ENCODE assay signal across 17 mouse cellular contexts in genomic region chr5:148935071-148935821, GRCm38 (mm10). TPM values are rescaled to one million over a fixed set of nuclear protein-coding genes. Genes with fewer than 3 reads are reported as not detected.
DNase-seq lines count a peak whose midpoint lies in the region; ATAC-seq lines count a peak whose summit lies in the region.
"Had no signal": no experiment of that assay in that cellular context is flagged by ENCODE, and none has a peak within 500 bp of the region (broad histone marks: within the 10 kb centered on the region; RNA-seq: fewer than 3 reads in every experiment).

No protein-coding gene starts in this region.

- 0 out of 2 replicates have a peak, but pooled peaks cover 10% of the 10 kb centered on the region for H3K4me1 ChIP-seq in neural tube, embryonic 11.5 days (ENCODE audit: control insufficient read depth, insufficient read depth, low read length)
- 0 out of 2 replicates have a peak, but pooled peaks cover 3% of the 10 kb centered on the region for H3K4me1 ChIP-seq in neural tube, embryonic 15.5 days
- H3K4me1 ChIP-seq in intestine, embryonic 16.5 days (ENCODE audit: control insufficient read depth, insufficient read depth, low read length) = peaks cover 7% of the 10 kb centered on the region
- H3K4me1 ChIP-seq: hindbrain, embryonic 15.5 days; megakaryocyte, embryonic 14.5 days had no signal

- 44% methylated on average over 7 of the region's 7 CpGs for WGBS in neural tube, embryonic 11.5 days
- 41% methylated on average over 7 of the region's 7 CpGs for WGBS in neural tube, embryonic 15.5 days
- WGBS in intestine, embryonic 16.5 days = 50% methylated on average over 7 of the region's 7 CpGs

- DNase-seq in neural tube, embryonic 11.5 days (ENCODE audit: low spot score) = no peak
- DNase-seq in c-Kit-positive CD71-positive TER-119-positive erythroid progenitor cells, embryonic 14.5 days (ENCODE audit: low spot score) = peak; percentile 69
- no peak for DNase-seq in right cerebral cortex, postnatal 14 days
- DNase-seq in left cerebral cortex, adult 8-10 months (ENCODE audit: low spot score in 2 of 2) = no peak
- DNase-seq: adrenal gland, postnatal 25 days; cerebellum, adult 8-10 months; gastrocnemius, postnatal 36 days; thymus, postnatal 25 days had no signal

- no peaks in the 10 kb centered on the region for H3K27me3 ChIP-seq in neural tube, embryonic 11.5 days (ENCODE audit: control insufficient read depth, insufficient read depth, low read length)
- no peaks in the 10 kb centered on the region for H3K27me3 ChIP-seq in neural tube, embryonic 15.5 days (replicated peaks)
- no peaks in the 10 kb centered on the region for H3K27me3 ChIP-seq in intestine, embryonic 16.5 days (replicated peaks; ENCODE audit: control insufficient read depth, insufficient read depth, low read length)
- H3K27me3 ChIP-seq: hindbrain, embryonic 15.5 days; neural tube, embryonic 13.5 days had no signal

- H3K4me2 ChIP-seq in neural tube, embryonic 11.5 days (ENCODE audit: low read depth) = no peak overlapping the region
- no peak overlapping the region for H3K4me2 ChIP-seq in neural tube, embryonic 15.5 days
- no peak overlapping the region for H3K4me2 ChIP-seq in intestine, embryonic 16.5 days (ENCODE audit: low read depth, low read length)
- H3K4me2 ChIP-seq: hindbrain, embryonic 15.5 days; neural tube, embryonic 13.5 days had no signal

- H3K9me3 ChIP-seq in neural tube, embryonic 11.5 days (ENCODE audit: control insufficient read depth, low read length) = no peaks in the 10 kb centered on the region
- H3K9me3 ChIP-seq in neural tube, embryonic 15.5 days (replicated peaks) = no peaks in the 10 kb centered on the region
- 0 out of 2 replicates have a peak, but pooled peaks cover 3% of the 10 kb centered on the region for H3K9me3 ChIP-seq in intestine, embryonic 16.5 days (ENCODE audit: control insufficient read depth, low read length)
- H3K9me3 ChIP-seq: hindbrain, embryonic 15.5 days had no signal

- ATAC-seq in neural tube, embryonic 11.5 days (ENCODE audit: insufficient read depth, low FRiP score, low TSS enrichment) = no peak
- no peak for ATAC-seq in neural tube, embryonic 15.5 days (ENCODE audit: low FRiP score)
- peak; percentile 21; the same call in 1 of the 2 replicates for ATAC-seq in intestine, embryonic 16.5 days
- ATAC-seq in megakaryocyte-erythroid progenitor cell, adult 5-6 weeks (replicated peaks; ENCODE audit: low FRiP score, low TSS enrichment, poor library complexity, severe bottlenecking) = peak; percentile 97
- ATAC-seq in frontal cortex, adult (ENCODE audit: low TSS enrichment) = no peak

- H3K9ac ChIP-seq in neural tube, embryonic 11.5 days (ENCODE audit: low read length) = peak overlapping the region; percentile 4; the same call in 1 of the 2 replicates
- no peak overlapping the region for H3K9ac ChIP-seq in neural tube, embryonic 15.5 days (replicated peaks)
- H3K9ac ChIP-seq in intestine, embryonic 16.5 days (ENCODE audit: low read depth, low read length) = no peak overlapping the region
- H3K9ac ChIP-seq: hindbrain, embryonic 15.5 days; neural tube, embryonic 13.5 days had no signal

- H3K36me3 ChIP-seq in neural tube, embryonic 11.5 days (ENCODE audit: control insufficient read depth, insufficient read depth, low read length) = no peaks in the 10 kb centered on the region
- H3K36me3 ChIP-seq in neural tube, embryonic 15.5 days = no peaks in the 10 kb centered on the region
- no peaks in the 10 kb centered on the region for H3K36me3 ChIP-seq in intestine, embryonic 16.5 days (ENCODE audit: control insufficient read depth, insufficient read depth, low read length)
- H3K36me3 ChIP-seq: G1E; hindbrain, embryonic 15.5 days; neural tube, embryonic 13.5 days had no signal

- no peak overlapping the region for H3K4me3 ChIP-seq in neural tube, embryonic 11.5 days (ENCODE audit: low read depth, low read length)
- no peak overlapping the region for H3K4me3 ChIP-seq in neural tube, embryonic 15.5 days (replicated peaks)
- no peak overlapping the region for H3K4me3 ChIP-seq in intestine, embryonic 16.5 days (ENCODE audit: low read length)
- H3K4me3 ChIP-seq: hindbrain, embryonic 15.5 days; megakaryocyte, embryonic 14.5 days; neural tube, embryonic 13.5 days had no signal

- no peak overlapping the region for H3K27ac ChIP-seq in neural tube, embryonic 11.5 days (ENCODE audit: low read depth, low read length)
- no peak overlapping the region for H3K27ac ChIP-seq in neural tube, embryonic 15.5 days (replicated peaks)
- H3K27ac ChIP-seq in intestine, embryonic 16.5 days (ENCODE audit: low read length) = no peak overlapping the region
- H3K27ac ChIP-seq: hindbrain, embryonic 15.5 days; neural tube, embryonic 13.5 days had no signal

RNA-seq across cellular contexts. Expression of gene Katnal1, which starts 6.1 kb away (rescaled TPM):
- polyA plus RNA-seq in neural tube, embryonic 11.5 days (2014; fragmentation: Nextera tagmentation; extraction: Ambion mirVana) = 23.4 and 34.1 TPM in 2 replicates
- 33.0 and 35.1 TPM in 2 replicates for polyA plus RNA-seq in neural tube, embryonic 15.5 days (2015; fragmentation: Nextera tagmentation; extraction: Ambion mirVana)
- 6.4 and 6.9 TPM in 2 replicates for polyA plus RNA-seq in intestine, embryonic 16.5 days (2015; fragmentation: Nextera tagmentation; extraction: Ambion mirVana)
- total RNA-seq in megakaryocyte-erythroid progenitor cell, adult 5-6 weeks (2014; fragmentation: Nextera tagmentation) = 13.0 and 19.0 TPM in 2 replicates
- total RNA-seq in megakaryocyte-erythroid progenitor cell, adult 5-6 weeks (2017) = 11.2 and 23.9 TPM in 2 replicates
- 10 to 100 TPM; 64.2 to 80.1 (median 70.7) TPM for total RNA-seq in left cerebral cortex, adult 8-10 months (2022)
- polyA plus RNA-seq: G1E had no signal

RNA-seq across cellular contexts. Expression of gene Gm42791, which starts 59.7 kb away (rescaled TPM):
- 0.50 and 2.0 TPM in 2 replicates for polyA plus RNA-seq in neural tube, embryonic 11.5 days (2014; fragmentation: Nextera tagmentation; extraction: Ambion mirVana)
- polyA plus RNA-seq in neural tube, embryonic 15.5 days (2015; fragmentation: Nextera tagmentation; extraction: Ambion mirVana) = 3.4 and 5.4 TPM in 2 replicates
- polyA plus RNA-seq in intestine, embryonic 16.5 days (2015; fragmentation: Nextera tagmentation; extraction: Ambion mirVana) = 0.80 and 1.0 TPM in 2 replicates
- total RNA-seq in megakaryocyte-erythroid progenitor cell, adult 5-6 weeks (2014; fragmentation: Nextera tagmentation) = 12.5 TPM in 1 of 2 replicates, not detected in the other
- 7.8 and 10.8 TPM in 2 replicates for total RNA-seq in megakaryocyte-erythroid progenitor cell, adult 5-6 weeks (2017)
- 10 to 100 TPM; 30.1 to 40.2 (median 34.9) TPM for total RNA-seq in left cerebral cortex, adult 8-10 months (2022)
- total RNA-seq: G1E had no signal
- polyA plus RNA-seq: G1E; limb, embryonic 14.5 days had no signal

Comparison
In these comparisons a context has a peak if more than half of its experiments do, and no peak if none do; other contexts are left out.
1. ATAC-seq: peak in intestine, embryonic 16.5 days (single experiment) and megakaryocyte-erythroid progenitor cell, adult 5-6 weeks (single experiment); none in neural tube, embryonic 11.5 days (single experiment), neural tube, embryonic 15.5 days (single experiment) and frontal cortex, adult (single experiment).